In the genomic region with DNA sequence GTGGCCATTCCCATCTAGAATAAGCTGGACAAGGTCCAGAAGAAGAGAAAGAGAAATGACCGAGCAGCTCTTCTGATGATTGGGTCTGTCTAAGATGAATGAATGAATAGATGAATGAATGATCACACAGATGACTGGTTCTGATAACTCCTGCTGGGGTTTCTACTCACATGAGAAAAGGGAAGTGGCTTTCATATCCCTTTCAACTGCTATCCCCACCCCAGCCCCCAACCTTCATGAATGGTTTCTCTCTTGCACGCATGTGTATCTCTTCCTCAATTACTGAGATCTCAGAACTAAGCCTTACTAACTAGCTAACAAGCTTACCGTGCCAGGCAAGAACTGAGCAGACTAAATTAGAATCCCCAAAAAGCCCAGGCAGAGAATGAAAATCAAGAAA, we compare ENCODE assay signal across 13 mouse cellular contexts.
DNase-seq lines count a peak whose midpoint lies in the region; ATAC-seq and TF ChIP-seq lines count a peak whose summit lies in the region.
"Had no signal": no experiment of that assay in that cellular context is flagged by ENCODE, and none has a peak within 500 bp of the region (broad histone marks: within the 10 kb centered on the region; RNA-seq: fewer than 3 reads in every experiment).

No protein-coding gene starts in this region.

- no peaks in the 10 kb centered on the region for H3K4me1 ChIP-seq in lung, adult 2 months (ENCODE audit: control insufficient read depth, insufficient read depth, low read length)
- H3K4me1 ChIP-seq in midbrain, embryonic 10.5 days, result no peaks in the 10 kb centered on the region
- no peaks in the 10 kb centered on the region for H3K4me1 ChIP-seq in hindbrain, embryonic 14.5 days (replicated peaks; ENCODE audit: control insufficient read depth, insufficient read depth, low read length)
- H3K4me1 ChIP-seq: forebrain, embryonic 13.5 days; kidney, embryonic 15.5 days; limb, embryonic 10.5 days had no signal

- no peak overlapping the region for H3K27ac ChIP-seq in midbrain, embryonic 10.5 days (replicated peaks)
- H3K27ac ChIP-seq in hindbrain, embryonic 14.5 days, result no peak overlapping the region
- H3K27ac ChIP-seq: forebrain, embryonic 13.5 days; kidney, embryonic 15.5 days; limb, embryonic 10.5 days had no signal

- no peaks in the 10 kb centered on the region for H3K27me3 ChIP-seq in midbrain, embryonic 10.5 days (ENCODE audit: low read depth, poor library complexity, severe bottlenecking)
- no peaks in the 10 kb centered on the region for H3K27me3 ChIP-seq in hindbrain, embryonic 14.5 days (ENCODE audit: control insufficient read depth, insufficient read depth, low read length)
- H3K27me3 ChIP-seq: forebrain, embryonic 13.5 days; kidney, embryonic 15.5 days had no signal

- H3K36me3 ChIP-seq in midbrain, embryonic 10.5 days, result no peaks in the 10 kb centered on the region
- no peaks in the 10 kb centered on the region for H3K36me3 ChIP-seq in hindbrain, embryonic 14.5 days (replicated peaks; ENCODE audit: control insufficient read depth, insufficient read depth)
- H3K36me3 ChIP-seq: kidney, embryonic 15.5 days; limb, embryonic 10.5 days had no signal

- peak; percentile 64 for ATAC-seq in neutrophil, adult 5-6 weeks (ENCODE audit: extremely low read depth, insufficient number of reproducible peaks, low FRiP score, poor library complexity, severe bottlenecking)
- ATAC-seq in hindbrain, embryonic 14.5 days (ENCODE audit: low FRiP score), result no peak
- ATAC-seq: forebrain, embryonic 13.5 days had no signal

- H3K4me2 ChIP-seq in hindbrain, embryonic 14.5 days (replicated peaks), result no peak overlapping the region
- H3K4me2 ChIP-seq: forebrain, embryonic 13.5 days; kidney, embryonic 15.5 days had no signal

- H3K4me3 ChIP-seq in lung, adult 2 months (replicated peaks; ENCODE audit: extremely low read depth, low read depth, low read length), result no peak overlapping the region
- no peak overlapping the region for H3K4me3 ChIP-seq in midbrain, embryonic 10.5 days
- no peak overlapping the region for H3K4me3 ChIP-seq in hindbrain, embryonic 14.5 days (replicated peaks; ENCODE audit: low read length)
- H3K4me3 ChIP-seq: forebrain, embryonic 13.5 days; kidney, embryonic 15.5 days; limb, embryonic 10.5 days; myocyte had no signal

- no peaks in the 10 kb centered on the region for H3K9me3 ChIP-seq in midbrain, embryonic 10.5 days (replicated peaks)
- no peaks in the 10 kb centered on the region for H3K9me3 ChIP-seq in hindbrain, embryonic 14.5 days (ENCODE audit: control insufficient read depth, low read length)
- H3K9me3 ChIP-seq: forebrain, embryonic 13.5 days; kidney, embryonic 15.5 days; limb, embryonic 10.5 days had no signal

- WGBS in lung, adult 2 months, result 82% methylated on average over 3 of the region's 3 CpGs
- 80% methylated on average over 3 of the region's 3 CpGs for WGBS in midbrain, embryonic 10.5 days
- 90% methylated on average over 3 of the region's 3 CpGs for WGBS in hindbrain, embryonic 14.5 days

- peak; percentile 55 for DNase-seq in lung, postnatal 36 days
- DNase-seq in lung, adult 2 months, result no peak
- DNase-seq in T-cell, adult 2 months (ENCODE audit: low spot score), result peak; percentile 31
- DNase-seq in thymus, postnatal 4 days, result peak; percentile 42
- no peak for DNase-seq in midbrain, embryonic 10.5 days (ENCODE audit: low spot score)
- no peak for DNase-seq in hindbrain, embryonic 14.5 days (ENCODE audit: low spot score)
- DNase-seq: adrenal gland, postnatal 14 days; heart, postnatal 14 days had no signal

- no peak for TF ChIP-seq CTCF in lung, adult 2 months (IDR thresholded peaks at IDR 0.05; ENCODE audit: insufficient read depth, low read length)

- no peak for TF ChIP-seq POLR2A in lung, adult 2 months (IDR thresholded peaks at IDR 0.05; ENCODE audit: borderline replicate concordance, extremely low read depth, low read depth, low read length)

- no peak overlapping the region for H3K9ac ChIP-seq in hindbrain, embryonic 14.5 days
- H3K9ac ChIP-seq: forebrain, embryonic 13.5 days; kidney, embryonic 15.5 days had no signal

Comparison
In these comparisons a context has a peak if more than half of its experiments do, and no peak if none do; other contexts are left out.
1. DNase-seq: peak in lung, postnatal 36 days (single experiment), T-cell, adult 2 months (single experiment) and thymus, postnatal 4 days (single experiment); none in lung, adult 2 months (single experiment), midbrain, embryonic 10.5 days (single experiment) and hindbrain, embryonic 14.5 days (single experiment).